Mouse (Mus musculus) stomach, embryonic 16.5 days (tissue): Measurements from ENCODE around the gene Nt5c2. TPM values are rescaled to one million over a fixed set of nuclear protein-coding genes. Genes with fewer than 3 reads are reported as not detected.

ENCODE experiments used
- polyA plus RNA-seq: library from polyadenylated mRNA; unstranded; fragments of >200 nt; fragmentation: Nextera tagmentation; extraction: Ambion mirVana; gene quantifications from 2 replicates; pipeline ENCODE4 v1.2.1, GENCODE M21; 2015

Nt5c2 gene
- polyA plus RNA-seq, 1 experiment from 2014 or later: 91.2 TPM

Other genes starting within 250 kb of the Nt5c2 start
- gene Ina, start 455 bp downstream of the Nt5c2 start, polyA plus RNA-seq: 5.7 and 6.5 TPM in 2 replicates
- gene Pcgf6, start 35.8 kb upstream of the Nt5c2 start, polyA plus RNA-seq: 11.5 and 11.8 TPM in 2 replicates
- gene Taf5, start 52.6 kb upstream of the Nt5c2 start, polyA plus RNA-seq: 2.2 and 3.1 TPM in 2 replicates
- 1,055 and 1,395 TPM in 2 replicates for gene Usmg5, start 75.5 kb upstream of the Nt5c2 start, polyA plus RNA-seq
- 7.8 and 8.4 TPM in 2 replicates for gene Pdcd11, start 75.6 kb upstream of the Nt5c2 start, polyA plus RNA-seq
- gene Calhm2, start 123.1 kb upstream of the Nt5c2 start, polyA plus RNA-seq: 7.8 and 7.9 TPM in 2 replicates
- gene Calhm1, start 129.1 kb upstream of the Nt5c2 start, polyA plus RNA-seq: not detected in 2 replicates
- gene Calhm3, start 142.6 kb upstream of the Nt5c2 start, polyA plus RNA-seq: not detected in 2 replicates
- gene Neurl1a, start 163.7 kb upstream of the Nt5c2 start, polyA plus RNA-seq: 5.9 and 6.8 TPM in 2 replicates